Mouse (Mus musculus) Patski (cell line): ENCODE measurements around the gene Ube2e1. TPM values are rescaled to one million over a fixed set of nuclear protein-coding genes. Genes with fewer than 3 reads are reported as not detected.

Experiments
- ATAC-seq: fragments of 100-300 bp; one replicate; pipeline ENCODE4 v1.8.0; 2021
- CTCF ChIA-PET: fragments of 350-600 bp; sonication (Branson Sonifier 250); formaldehyde crosslinking; loops from one replicate; lab custom pipeline; 2022; ENCODE audit warnings: inconsistent platforms; lab: Charles Lee
- POLR2A ChIA-PET: fragments of 350-600 bp; sonication (Branson Sonifier 250); formaldehyde crosslinking; loops from one replicate; lab custom pipeline; 2022; ENCODE audit warnings: antibody characterized with exemption, inconsistent platforms; lab: Charles Lee
- DNase-seq: peaks from one replicate; pipeline ENCODE4 v3.0.0-alpha.2; 2011; ENCODE audit warnings: low read depth, low spot score
- H3K27me3 ChIP-seq: fragments of 371-371 bp; one replicate; pipeline ENCODE4 v1.5.1; 2021
- CTCF ChIP-seq: fragments of 100-300 bp; IDR thresholded peaks from one replicate; pipeline ENCODE4 v1.5.1; 2021
- in situ Hi-C: fragments of 300-500 bp; cut with MboI; formaldehyde crosslinking; loops from 3 replicates; pipeline ENCODE4 v1.11.1; 2018; ENCODE audit warnings: low pct_unique_long_range_greater_than_20kb, mixed read lengths
- polyA plus RNA-seq: library from polyadenylated mRNA; unstranded; gene quantifications from one replicate; pipeline ENCODE4 v1.2.3, GENCODE M21; 2021

Gene Ube2e1
- polyA plus RNA-seq, 1 experiment from 2014 or later = 124 TPM

GRCm38 (mm10) chr14:18326968-18327672, 4.5 kb downstream of the Ube2e1 start:
- ChIA-PET CTCF (interaction anchor here (1.1 to 1.4 kb wide), 2 partner anchors 38 to 51 kb away, joined by 3 to 4 read pairs; no protein-coding TSS in a partner anchor), POLR2A (no interaction called here)
- DNase-seq = no peak
- no peaks in the 10 kb centered on the region for H3K27me3 ChIP-seq
- in situ Hi-C loops = no loop called here
- peak; percentile 39 for TF ChIP-seq CTCF
- ATAC-seq = no peak

DNA sequence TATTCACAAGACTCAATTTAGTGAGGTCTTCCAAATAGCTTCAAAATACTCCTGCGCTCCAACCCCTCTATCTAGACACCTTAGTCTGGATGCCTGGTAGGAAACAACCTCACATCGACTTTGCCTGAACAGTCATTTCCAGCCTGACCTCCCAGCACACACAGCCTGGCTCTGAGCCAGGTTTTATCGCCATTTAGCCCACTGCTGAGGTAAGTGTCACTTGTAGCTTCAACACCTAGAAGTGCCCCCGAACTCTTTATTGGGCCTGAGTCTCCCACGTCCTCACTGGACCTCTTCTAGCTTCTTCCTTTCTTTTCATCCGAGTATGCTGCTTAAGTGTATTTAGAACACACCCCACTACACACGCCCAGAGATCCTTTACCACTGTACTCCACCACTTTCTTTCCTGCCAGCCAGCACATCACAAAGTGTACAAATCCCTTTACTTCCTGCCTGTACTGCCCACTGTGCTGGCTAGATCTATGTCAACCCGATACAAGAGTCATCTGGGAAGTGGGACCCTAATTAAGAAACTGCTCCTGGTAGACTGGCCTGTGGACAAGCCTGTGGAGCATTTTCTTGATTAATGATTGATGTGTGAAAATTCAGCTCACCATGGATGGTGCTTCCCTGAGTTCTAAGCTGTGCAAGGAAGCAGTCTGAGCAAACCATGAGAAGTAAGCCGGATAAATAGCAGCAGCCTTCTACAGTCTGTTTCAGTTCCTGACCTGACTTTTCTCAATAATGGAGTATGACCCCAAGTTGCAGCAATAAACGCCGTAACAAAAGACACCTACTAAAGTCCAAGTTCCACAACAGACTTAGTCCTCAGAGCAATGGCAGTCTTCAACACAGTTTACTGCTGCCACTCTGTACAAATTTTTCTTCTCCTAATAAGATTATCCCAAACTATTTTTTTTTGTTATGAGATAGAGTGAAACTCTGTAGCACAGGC, 13.9 kb downstream of the Ube2e1 start:
- in situ Hi-C loops = no loop called here
- ATAC-seq (no peak), DNase-seq (no peak)
- CTCF ChIA-PET = interaction anchor here (1.3 kb wide), 1 partner anchor 14 kb away, joined by 4 read pairs; no protein-coding TSS in a partner anchor
- POLR2A ChIA-PET = no interaction called here
- H3K27me3 ChIP-seq = no peaks in the 10 kb centered on the region
- TF ChIP-seq CTCF = no peak

DNA sequence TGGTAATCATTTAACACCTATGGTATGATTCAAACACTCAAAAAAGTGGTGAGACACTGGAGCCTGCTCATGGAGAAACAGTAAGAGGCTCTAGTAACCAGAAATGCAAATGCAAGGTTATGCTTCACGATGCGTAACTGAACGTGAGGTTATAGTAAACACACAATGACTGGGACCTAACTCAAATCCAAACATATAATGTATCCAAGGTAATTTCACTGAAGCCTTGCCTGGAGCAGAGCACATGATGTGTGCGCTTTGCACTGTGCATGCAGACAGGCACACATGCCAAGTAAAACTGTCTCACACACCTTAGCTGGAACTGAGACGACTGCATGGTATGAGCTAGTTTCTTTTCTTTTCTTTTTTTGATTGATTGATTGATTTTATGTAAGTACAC, 27.5 kb downstream of the Ube2e1 start:
- H3K27me3 ChIP-seq = no peaks in the 10 kb centered on the region
- in situ Hi-C loops = no loop called here
- TF ChIP-seq CTCF = no peak
- ATAC-seq (peak; percentile 47), DNase-seq (no peak)
- CTCF ChIA-PET = interaction anchor here (0.8 to 1.6 kb wide), 2 partner anchors 13 to 30 kb away, joined by 3 to 4 read pairs; no protein-coding TSS in a partner anchor
- POLR2A ChIA-PET = no interaction called here

DNA sequence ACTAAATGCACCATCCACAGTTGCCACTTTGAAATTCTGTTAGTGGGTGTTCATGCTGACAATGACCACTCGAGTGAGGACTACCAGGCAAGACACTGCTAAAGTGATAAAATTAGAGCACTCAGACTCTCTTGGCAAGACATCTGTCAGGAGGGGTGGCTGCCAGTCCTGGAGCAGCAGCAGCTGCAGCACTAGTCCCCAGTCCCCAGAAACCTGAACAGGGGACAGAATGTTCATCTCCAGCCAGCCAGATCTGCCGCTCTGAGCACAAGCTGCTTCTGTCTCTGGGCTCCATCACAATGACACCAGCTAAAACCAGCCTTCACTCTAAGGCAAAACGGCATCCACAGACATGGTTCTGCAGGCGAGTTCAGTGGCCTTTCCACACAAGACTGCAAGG, 28.4 kb downstream of the Ube2e1 start:
- TF ChIP-seq CTCF = no peak
- in situ Hi-C loops = no loop called here
- ChIA-PET CTCF (interaction anchor here (0.8 to 1.6 kb wide), 2 partner anchors 14 to 29 kb away, joined by 3 to 4 read pairs; no protein-coding TSS in a partner anchor), POLR2A (no interaction called here)
- H3K27me3 ChIP-seq = no peaks in the 10 kb centered on the region
- ATAC-seq (no peak), DNase-seq (no peak)

DNA sequence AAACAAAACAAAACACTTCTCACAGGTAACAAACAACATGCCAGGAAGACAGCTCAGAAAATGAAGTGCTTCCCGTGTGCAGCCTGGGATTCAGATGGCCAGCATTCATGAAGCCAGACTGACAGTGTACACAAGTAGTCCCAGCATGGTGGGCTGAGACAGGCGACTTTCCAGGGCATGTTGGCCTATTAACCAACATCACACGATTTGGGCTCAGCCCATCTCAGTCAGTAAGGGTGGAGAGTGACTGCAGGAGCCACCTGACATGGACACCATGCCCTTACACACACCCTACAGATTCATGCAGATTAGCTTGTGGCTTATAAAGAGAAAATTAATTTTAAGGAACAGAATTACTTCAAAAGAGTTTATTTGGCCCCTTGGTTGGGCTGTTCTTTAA, 28.9 kb downstream of the Ube2e1 start:
- ATAC-seq = no peak
- ChIA-PET CTCF (no interaction called here), POLR2A (no interaction called here)
- no peaks in the 10 kb centered on the region for H3K27me3 ChIP-seq
- TF ChIP-seq CTCF = no peak
- no peak for DNase-seq
- in situ Hi-C loops = no loop called here

DNA sequence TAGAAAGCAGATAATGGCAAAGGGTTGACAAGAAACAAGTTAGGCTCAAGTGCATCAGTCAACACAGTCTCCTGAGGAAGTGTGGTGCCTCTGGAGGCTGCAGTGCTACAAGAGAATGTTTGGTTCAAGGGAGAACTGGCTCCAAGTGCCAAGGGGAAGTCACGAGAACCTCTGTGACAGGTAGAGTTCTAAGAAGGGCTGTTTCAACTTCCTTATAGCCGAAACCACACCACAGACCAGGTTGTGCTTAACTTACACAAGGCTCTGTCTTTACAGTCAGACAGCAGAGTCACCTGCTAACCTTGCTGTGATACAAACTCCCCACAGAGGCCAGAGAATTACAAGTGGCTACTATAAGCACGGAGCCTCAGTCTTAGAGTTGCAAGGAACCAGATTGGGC, 30.1 kb downstream of the Ube2e1 start:
- no peaks in the 10 kb centered on the region for H3K27me3 ChIP-seq
- DNase-seq = no peak
- POLR2A ChIA-PET = no interaction called here
- no peak for ATAC-seq
- CTCF ChIA-PET = interaction anchor here (0.9 to 1.9 kb wide), 4 partner anchors 9 to 134 kb away, joined by 3 to 4 read pairs (median 4); no protein-coding TSS in a partner anchor
- TF ChIP-seq CTCF = no peak
- in situ Hi-C loops = no loop called here

DNA sequence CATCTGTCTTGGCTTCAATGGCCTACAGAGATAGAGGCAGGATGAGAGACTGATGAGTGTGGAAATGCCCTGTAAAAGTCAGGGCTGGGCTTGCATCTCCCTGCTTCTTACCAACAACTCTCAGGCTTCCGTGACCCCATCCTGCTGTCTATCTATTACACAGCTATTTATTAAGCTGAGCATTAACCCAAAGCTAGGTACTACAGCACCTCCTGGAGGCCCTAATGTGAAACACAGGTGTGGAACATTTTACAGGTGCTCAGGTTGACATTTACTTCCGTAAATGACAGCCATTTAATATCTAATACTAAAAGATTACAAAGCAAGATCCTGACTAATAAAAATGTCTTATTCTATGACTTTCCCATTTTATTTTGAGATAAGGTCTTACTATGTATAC, 31.0 kb downstream of the Ube2e1 start:
- ATAC-seq (no peak), DNase-seq (no peak)
- TF ChIP-seq CTCF = peak; percentile 31
- in situ Hi-C loops = no loop called here
- ChIA-PET CTCF (interaction anchor here (0.9 to 1.9 kb wide), 5 partner anchors 9 to 133 kb away, joined by 3 to 4 read pairs (median 4); no protein-coding TSS in a partner anchor), POLR2A (no interaction called here)
- H3K27me3 ChIP-seq = no peaks in the 10 kb centered on the region

DNA sequence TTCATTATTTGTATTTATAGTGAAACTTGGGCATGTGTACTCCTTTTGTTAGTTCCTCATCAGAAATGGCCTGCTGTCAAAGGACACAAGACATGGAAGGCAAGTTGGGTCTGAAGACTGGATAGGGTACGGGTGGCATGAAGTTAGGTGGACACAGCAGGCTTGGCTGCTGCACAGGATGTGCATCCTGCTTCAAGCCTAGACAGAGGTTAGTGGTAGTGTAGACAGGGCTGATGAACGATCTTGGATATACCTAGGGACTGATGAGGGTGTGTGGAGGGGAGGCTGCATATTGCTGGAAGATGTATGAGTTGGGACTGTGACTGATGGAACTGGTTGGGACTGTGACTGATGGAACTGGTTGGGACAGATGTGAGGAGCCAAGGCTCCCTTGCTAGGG, 32.8 kb downstream of the Ube2e1 start:
- no peak for DNase-seq
- no peak for ATAC-seq
- ChIA-PET POLR2A (no interaction called here), CTCF (interaction anchor here (1.0 kb wide), 1 partner anchor 15 kb away, joined by 3 read pairs; no protein-coding TSS in a partner anchor)
- no peak for TF ChIP-seq CTCF
- no peaks in the 10 kb centered on the region for H3K27me3 ChIP-seq
- in situ Hi-C loops = no loop called here

- CTCF ChIA-PET = no interaction called here
- POLR2A ChIA-PET = no interaction called here
- in situ Hi-C loops = no loop called here
- ATAC-seq (no peak), DNase-seq (no peak)
- no peak for TF ChIP-seq CTCF
- H3K27me3 ChIP-seq = no peaks in the 10 kb centered on the region
These were observed 34.2 kb downstream of the Ube2e1 start for GRCm38 (mm10) chr14:18297441-18297840.

DNA sequence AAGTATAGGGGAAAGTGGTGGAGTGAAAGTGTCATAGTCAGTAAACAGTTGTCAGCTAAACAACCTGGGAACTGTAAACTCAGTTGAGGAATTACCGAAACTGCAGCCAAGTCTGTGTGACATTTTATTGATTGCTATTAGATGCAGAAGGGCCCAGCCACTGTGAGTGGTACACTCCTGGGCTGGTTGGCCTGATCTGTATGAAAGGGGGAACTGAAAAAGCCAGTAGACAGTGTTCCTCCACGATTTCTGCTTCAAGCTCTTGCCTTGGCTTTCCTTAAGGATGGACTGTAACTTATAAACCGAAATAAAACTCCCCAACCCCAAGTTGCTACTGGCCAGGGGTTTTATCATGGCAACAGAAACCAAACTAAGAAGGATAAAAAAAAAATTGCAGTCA, 39.1 kb downstream of the Ube2e1 start:
- TF ChIP-seq CTCF = no peak
- CTCF ChIA-PET = interaction anchor here (1.0 to 2.4 kb wide), 5 partner anchors 8 to 15 kb away, joined by 4 to 9 read pairs (median 4); no protein-coding TSS in a partner anchor
- ATAC-seq (no peak), DNase-seq (no peak)
- H3K27me3 ChIP-seq = no peaks in the 10 kb centered on the region
- POLR2A ChIA-PET = no interaction called here
- in situ Hi-C loops = no loop called here
